Mouse (Mus musculus) activated CD4-positive, CD25-positive, alpha-beta regulatory T cell, adult 4 months (primary cell): ENCODE measurements around the gene Pdcd11. TPM values are rescaled to one million over a fixed set of nuclear protein-coding genes. Genes with fewer than 3 reads are reported as not detected.
A peak's percentile ranks its signal among the peaks of the same experiment; 100 is the strongest.

Experiments
- ATAC-seq: one replicate; pipeline ENCODE4 v1.8.0; 2017
- polyA plus RNA-seq, 2 experiments: library from polyadenylated mRNA; unstranded; fragments of 100-300 nt; shearing (Covaris generic); gene quantifications; one replicate each; pipeline ENCODE4 v1.2.1; 2017

Gene Pdcd11
- 1 to 10 TPM; 6.5 to 7.7 TPM for polyA plus RNA-seq

- peak; percentile 98 for ATAC-seq
Measured at GRCm38 (mm10) chr19:47090550-47091156, at the start of gene Pdcd11, which contains the start of gene Usmg5. Gene Pdcd11 (plus strand): TSS chr19:47090768. Gene Usmg5 (minus strand): TSS chr19:47090647.

- ATAC-seq: no peak
Measured at GRCm38 (mm10) chr19:47043608-47044007, 47.0 kb upstream of the Pdcd11 start.

- no peak for ATAC-seq
Measured at GRCm38 (mm10) chr19:47046343-47046742, 44.2 kb upstream of the Pdcd11 start.

DNA sequence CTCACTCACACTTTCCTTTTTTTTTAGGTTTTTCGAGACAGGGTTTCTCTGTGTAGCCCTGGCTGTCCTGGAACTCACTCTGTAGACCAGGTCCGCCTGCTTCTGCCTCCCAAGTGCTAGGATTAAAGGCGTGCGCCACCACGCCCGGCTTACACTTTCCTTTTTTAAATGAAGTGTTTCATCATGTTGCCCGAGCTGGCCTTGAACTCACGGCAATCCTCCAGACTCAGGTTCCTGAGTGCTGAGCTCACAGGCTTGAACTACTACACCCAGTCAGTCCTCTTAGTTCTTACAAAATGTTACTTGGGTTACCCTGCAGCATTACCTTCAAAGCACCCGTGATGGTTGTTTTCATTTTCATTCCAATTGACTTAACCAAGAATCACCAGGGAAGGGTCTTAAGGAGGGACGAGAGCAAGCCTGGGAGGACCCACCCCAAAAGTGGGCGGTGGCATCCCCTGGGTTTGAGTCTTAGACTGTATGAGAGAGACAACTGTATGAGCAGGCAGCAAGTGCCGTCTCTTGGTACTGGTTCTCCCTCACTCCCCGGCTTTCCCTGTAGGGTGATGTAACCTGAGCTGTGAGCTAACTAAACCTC, 43.2 kb upstream of the Pdcd11 start:
- no peak for ATAC-seq

- no peak for ATAC-seq
Measured at GRCm38 (mm10) chr19:47049061-47049460, 41.5 kb upstream of the Pdcd11 start.

GRCm38 (mm10) chr19:47049840-47050239, 40.7 kb upstream of the Pdcd11 start:
- no peak for ATAC-seq

- peak; percentile 96 for ATAC-seq
Measured at GRCm38 (mm10) chr19:47050271-47051032, 40.1 kb upstream of the Pdcd11 start, which contains the start of gene Pcgf6. Gene Pcgf6 (minus strand): TSS chr19:47050906.

DNA sequence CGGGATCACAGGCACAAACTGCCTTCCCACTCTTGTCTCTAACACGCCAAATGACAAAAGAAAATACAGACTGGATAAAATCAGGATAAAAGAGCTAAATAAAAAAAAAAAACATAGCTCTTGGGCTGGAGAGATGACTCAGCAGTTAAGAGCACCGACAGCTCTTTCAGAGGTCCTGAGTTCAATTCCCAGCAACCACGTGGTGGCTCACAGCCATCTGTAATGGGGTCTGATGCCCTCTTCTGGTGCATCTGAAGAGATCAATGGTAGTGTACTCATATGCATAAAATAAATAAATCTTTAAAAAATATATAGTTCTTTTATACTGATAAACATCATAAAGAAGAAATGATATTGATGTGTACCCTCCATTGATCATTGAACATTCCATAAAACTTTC, 37.6 kb upstream of the Pdcd11 start:
- ATAC-seq: no peak

DNA sequence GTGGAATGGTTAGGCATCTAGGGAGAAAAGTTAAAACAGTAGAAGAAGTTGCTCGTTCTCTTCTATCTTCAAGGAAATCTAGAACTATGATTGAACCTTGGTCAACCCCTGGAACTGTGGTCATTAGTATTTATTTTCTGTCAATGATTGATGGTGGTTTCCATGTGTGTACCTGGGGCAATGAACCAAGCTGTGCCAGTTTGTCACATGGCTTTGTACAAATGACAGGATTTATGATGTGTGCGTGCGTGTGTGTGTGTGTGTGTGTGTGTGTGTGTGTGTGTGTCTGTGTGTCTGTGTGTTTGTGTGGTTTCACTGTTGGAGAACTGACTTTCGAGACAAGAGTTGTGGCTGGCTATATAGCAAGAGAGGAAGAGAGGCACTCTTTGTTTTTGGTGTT, 37.1 kb upstream of the Pdcd11 start:
- ATAC-seq: no peak

GRCm38 (mm10) chr19:47057684-47058083, 32.9 kb upstream of the Pdcd11 start:
- ATAC-seq: no peak

- no peak for ATAC-seq
Measured at GRCm38 (mm10) chr19:47065860-47066259, 24.7 kb upstream of the Pdcd11 start.

- ATAC-seq: peak; percentile 70
Measured at GRCm38 (mm10) chr19:47067096-47067882, 23.3 kb upstream of the Pdcd11 start, which contains the start of gene Taf5. Gene Taf5 (plus strand): TSS chr19:47067746.

DNA sequence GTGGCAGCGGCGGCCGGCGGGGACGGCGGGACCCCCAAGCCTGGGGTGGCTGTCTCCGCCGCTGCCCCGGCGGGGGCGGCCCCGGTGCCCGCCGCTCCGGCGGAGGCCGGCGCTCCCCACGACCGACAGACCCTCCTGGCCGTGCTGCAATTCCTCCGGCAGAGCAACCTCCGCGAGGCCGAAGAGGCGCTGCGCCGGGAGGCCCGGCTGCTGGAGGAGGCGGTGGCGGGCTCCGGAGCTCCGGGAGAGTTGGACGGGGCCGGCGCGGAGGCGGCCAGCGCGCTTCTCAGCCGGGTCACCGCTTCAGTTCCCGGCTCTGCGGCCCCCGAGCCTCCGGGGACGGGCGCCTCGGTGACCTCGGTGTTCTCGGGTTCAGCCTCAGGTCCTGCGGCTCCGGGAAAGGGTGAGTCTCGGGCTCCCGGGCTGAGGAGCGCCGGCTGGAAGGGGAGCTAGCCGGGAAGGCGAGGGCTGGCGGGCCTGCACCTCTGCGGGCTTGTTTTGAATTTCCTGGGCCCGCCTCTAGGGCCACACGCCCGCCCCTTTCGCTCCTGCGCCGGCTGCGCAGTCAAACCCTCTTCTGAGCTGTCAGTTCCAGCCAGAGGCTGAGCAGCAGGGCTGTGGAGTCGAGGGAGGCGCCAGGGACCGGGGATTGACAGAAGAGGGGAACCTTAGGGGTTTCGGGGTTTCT, 22.5 kb upstream of the Pdcd11 start:
- peak; percentile 89 for ATAC-seq

GRCm38 (mm10) chr19:47088226-47088625, 2.3 kb upstream of the Pdcd11 start:
- no peak for ATAC-seq

GRCm38 (mm10) chr19:47089718-47090525, 646 bp upstream of the Pdcd11 start:
- ATAC-seq: peak; percentile 20

DNA sequence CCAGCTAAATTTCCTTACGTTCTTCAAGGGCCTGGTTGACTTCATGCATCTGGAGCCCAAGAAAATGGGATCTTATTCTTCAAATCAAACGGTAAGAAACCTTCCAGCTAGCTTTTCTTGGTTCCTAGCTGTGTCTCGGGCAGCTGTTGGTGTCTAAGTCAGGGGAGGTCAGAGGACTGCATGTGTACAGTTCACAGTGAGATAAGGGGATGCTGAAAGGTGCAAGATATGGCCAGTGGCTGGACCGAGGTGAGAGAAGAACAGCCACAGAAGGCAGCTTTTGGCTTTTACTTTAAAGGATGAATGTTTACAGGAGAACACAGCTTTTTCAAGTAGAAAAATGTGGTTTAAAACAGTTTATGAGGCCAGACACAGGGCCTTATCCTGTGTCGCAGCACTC, 10.5 kb downstream of the Pdcd11 start:
- no peak for ATAC-seq

- ATAC-seq: no peak
Measured at GRCm38 (mm10) chr19:47104641-47105271, 14.2 kb downstream of the Pdcd11 start.

DNA sequence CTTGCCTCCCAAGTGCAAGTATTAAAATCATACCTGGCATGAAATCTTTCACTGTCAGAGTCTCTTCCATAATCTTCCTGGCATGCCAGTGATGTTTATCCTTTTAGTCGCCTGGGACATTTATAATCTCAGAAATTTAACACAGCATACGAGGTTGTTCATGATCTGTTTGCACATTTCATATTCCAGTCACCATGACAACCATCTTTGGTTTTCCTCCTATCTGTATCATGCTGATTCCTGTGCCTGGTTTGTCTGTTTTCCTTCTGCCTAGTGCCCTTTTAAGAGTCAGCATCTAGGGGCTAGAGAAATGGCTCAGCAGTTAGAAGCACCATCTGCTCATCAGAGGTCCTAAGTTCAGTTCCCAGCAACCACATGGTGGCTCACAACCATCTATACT, 28.1 kb downstream of the Pdcd11 start:
- ATAC-seq: no peak

GRCm38 (mm10) chr19:47121054-47121453, 30.5 kb downstream of the Pdcd11 start:
- no peak for ATAC-seq

DNA sequence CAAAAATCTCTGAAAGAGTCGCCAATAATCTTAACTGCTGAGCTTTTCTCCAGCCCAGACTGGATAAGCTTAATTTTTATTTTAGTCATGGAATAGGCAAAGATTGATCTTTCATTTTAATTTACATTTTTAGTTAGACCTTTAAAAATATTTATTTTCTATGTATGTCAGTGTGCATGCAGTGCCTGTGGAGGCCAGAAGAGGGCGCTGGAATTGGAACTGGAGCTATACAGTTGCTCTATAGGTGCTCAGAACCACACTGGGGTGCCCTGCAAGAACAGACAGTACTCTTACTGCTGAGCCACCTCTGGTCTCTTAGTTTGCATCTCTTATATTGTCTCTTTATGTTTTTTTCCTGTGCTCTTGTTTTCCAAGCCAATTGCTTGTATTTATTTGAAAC, 32.2 kb downstream of the Pdcd11 start:
- ATAC-seq: no peak

GRCm38 (mm10) chr19:47128164-47128563, 37.6 kb downstream of the Pdcd11 start:
- ATAC-seq: no peak
